Mouse (Mus musculus) liver, postnatal 0 days (tissue): ENCODE measurements at regions not wholly inside any gene's neighbourhood (a gene's known extent, or its start where the extent isn't known, plus 50 kb on each side); places are given as distances from the start of the nearest gene placed in this dataset.

Source experiments
- ATAC-seq: fragments of 200-750 bp; cut with Nextera tagmentation; 2 replicates; pipeline ENCODE4 v1.8.0; 2017; ENCODE audit warnings: mild to moderate bottlenecking, moderate library complexity
- DNase-seq: peaks from one replicate; pipeline ENCODE4 v3.0.0-alpha.2; 2016
- H3K27ac ChIP-seq: fragments of 300-500 bp; sonication (generic); 2 replicates; pipeline ENCODE4 v1.5.1; 2014; ENCODE audit warnings: antibody characterized with exemption, moderate library complexity, mild to moderate bottlenecking, low read depth
- H3K27me3 ChIP-seq: fragments of 300-500 bp; sonication (generic); 2 replicates; pipeline ENCODE4 v1.6.1; 2014; ENCODE audit warnings: low read length, control low read depth, mixed read lengths; ENCODE audit not compliant: insufficient read depth
- H3K36me3 ChIP-seq: fragments of 300-500 bp; sonication (generic); replicated peaks from 2 replicates; pipeline ENCODE4 v1.6.1; 2014; ENCODE audit warnings: mild to moderate bottlenecking, control low read depth, low read length, moderate library complexity, mixed read lengths; ENCODE audit not compliant: insufficient read depth
- H3K4me1 ChIP-seq: fragments of 300-500 bp; sonication (generic); 2 replicates; pipeline ENCODE4 v1.6.1; 2014; ENCODE audit warnings: antibody characterized with exemption, mild to moderate bottlenecking, control low read depth; ENCODE audit not compliant: insufficient read depth
- H3K4me2 ChIP-seq: fragments of 300-500 bp; sonication (generic); 2 replicates; pipeline ENCODE4 v1.6.1; 2014; ENCODE audit warnings: low read depth, mild to moderate bottlenecking, low read length, moderate library complexity, mixed read lengths
- H3K4me3 ChIP-seq: fragments of 300-500 bp; sonication (generic); 2 replicates; pipeline ENCODE4 v1.5.1; 2014; ENCODE audit warnings: low read depth, low read length
- H3K9ac ChIP-seq: fragments of 300-500 bp; sonication (generic); replicated peaks from 2 replicates; pipeline ENCODE4 v1.6.1; 2014; ENCODE audit warnings: mild to moderate bottlenecking, moderate library complexity
- H3K9me3 ChIP-seq: fragments of 300-500 bp; sonication (generic); 2 replicates; pipeline ENCODE4 v1.6.1; 2016; ENCODE audit warnings: mild to moderate bottlenecking, control low read depth, low read length, mixed read lengths
- CTCF ChIP-seq: sonication (generic); IDR thresholded peaks from 2 replicates; pipeline ENCODE4 v1.5.1; 2016; ENCODE audit warnings: antibody characterized with exemption, low read depth
- EP300 ChIP-seq: IDR thresholded peaks from 2 replicates; pipeline ENCODE4 v1.6.1; 2016; ENCODE audit warnings: antibody characterized with exemption, low read depth, mild to moderate bottlenecking
- WGBS: fragments of 180-500 bp; shearing (Covaris S2); extraction: QIAGEN DNeasy Blood & Tissue Kit; methylation state at CpG from one replicate; pipeline ENCODE4 v1.1.7; 2014; ENCODE audit not compliant: insufficient replicate concordance; 5-methylcytosine and 5-hydroxymethylcytosine counted together

DNA sequence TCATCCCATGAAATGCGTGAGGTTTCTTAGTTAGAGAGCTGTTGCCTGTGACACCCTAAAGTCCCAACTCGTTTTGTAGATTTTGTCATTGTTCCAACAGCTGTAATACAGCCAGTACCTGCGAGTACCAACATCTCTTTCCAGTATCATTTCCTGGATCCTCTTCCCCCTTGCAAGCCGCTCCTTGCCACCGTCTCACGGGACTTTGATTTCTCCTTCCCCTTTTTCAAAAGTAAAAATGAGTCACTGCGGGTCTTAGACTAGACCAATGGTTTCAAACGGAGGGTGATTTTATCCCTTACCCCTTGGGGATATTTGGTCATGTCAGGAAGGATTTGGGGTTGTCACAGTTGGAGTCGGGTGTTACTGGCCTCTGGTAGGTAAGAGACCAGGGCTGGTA lies 56.5 kb upstream of the Foxe1 start:
- no peak for ATAC-seq
- WGBS = 66% methylated on average over 9 of the region's 9 CpGs
- Histone ChIP-seq H3K4me1 (no peaks in the 10 kb centered on the region), H3K4me3 (no peak overlapping the region), H3K27me3 (peaks cover 2% of the 10 kb centered on the region; the same call in 1 of the 2 replicates), H3K9me3 (no peaks in the 10 kb centered on the region), H3K4me2 (no peak overlapping the region), H3K27ac (no peak overlapping the region), H3K36me3 (no peaks in the 10 kb centered on the region), H3K9ac (no peak overlapping the region)
- DNase-seq = no peak
- TF ChIP-seq EP300 = no peak
- TF ChIP-seq CTCF = no peak

DNA sequence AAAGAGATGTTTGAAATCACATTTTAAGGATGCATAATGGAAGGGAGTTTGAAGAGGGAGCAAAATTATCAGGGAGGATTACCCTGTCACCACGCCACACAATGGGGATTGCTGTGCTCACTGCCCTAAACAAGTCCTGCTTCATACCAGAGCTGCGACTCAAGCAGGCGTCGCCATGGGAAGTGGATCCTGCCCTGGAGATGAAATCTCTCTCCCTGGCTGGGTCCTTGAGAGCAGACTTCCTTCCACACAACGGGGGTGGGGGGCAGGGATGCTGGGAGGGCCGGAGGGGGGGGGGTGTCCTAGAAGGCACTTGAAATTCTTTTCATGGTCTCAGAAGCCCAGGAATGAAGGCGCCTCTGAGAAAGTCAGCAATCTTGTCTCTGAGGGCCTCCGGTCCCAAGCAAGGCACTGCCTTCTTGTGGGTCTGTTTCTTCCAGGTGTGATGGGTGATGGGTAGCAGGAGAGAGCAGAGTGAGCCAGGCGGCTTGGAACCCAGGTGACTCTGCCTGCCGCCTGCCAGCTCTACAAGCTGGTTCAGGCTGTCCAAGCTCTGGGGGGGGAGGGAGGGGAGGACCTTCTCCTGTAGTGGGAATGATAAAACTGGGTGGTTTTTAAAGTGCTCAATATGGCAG lies 51.7 kb upstream of the Foxe1 start:
- no peaks in the 10 kb centered on the region for H3K9me3 ChIP-seq
- peaks cover 7% of the 10 kb centered on the region for H3K27me3 ChIP-seq
- H3K27ac ChIP-seq = no peak overlapping the region
- ATAC-seq = no peak
- H3K9ac ChIP-seq = no peak overlapping the region
- no peak for TF ChIP-seq EP300
- TF ChIP-seq CTCF = no peak
- H3K4me3 ChIP-seq = no peak overlapping the region
- no peaks in the 10 kb centered on the region for H3K4me1 ChIP-seq
- no peak for DNase-seq
- no peaks in the 10 kb centered on the region for H3K36me3 ChIP-seq
- 25% methylated on average over 10 of the region's 10 CpGs for WGBS
- no peak overlapping the region for H3K4me2 ChIP-seq
